Mouse (Mus musculus) heart, embryonic 12.5 days (tissue): ENCODE measurements around the gene Armc10. TPM values are rescaled to one million over a fixed set of nuclear protein-coding genes. Genes with fewer than 3 reads are reported as not detected.
A peak's percentile ranks its signal among the peaks of the same experiment; 100 is the strongest.
"Not testable (repeated sequence)": the region's sequence is repeated elsewhere in the genome, so short reads cannot be mapped to it uniquely, and the experiment has no call there.

Experiments
- ATAC-seq: fragments of 200-750 bp; cut with Nextera tagmentation; 2 replicates; pipeline ENCODE4 v1.8.0; 2017; ENCODE audit warnings: moderate TSS enrichment, moderate library complexity; ENCODE audit not compliant: insufficient number of reproducible peaks, low FRiP score
- H3K27ac ChIP-seq: fragments of 300-500 bp; sonication (generic); 2 replicates; pipeline ENCODE4 v1.5.1; 2016; ENCODE audit warnings: mild to moderate bottlenecking, moderate library complexity; ENCODE audit not compliant: poor library complexity, severe bottlenecking
- H3K27me3 ChIP-seq: fragments of 300-500 bp; sonication (generic); replicated peaks from 2 replicates; pipeline ENCODE4 v1.6.1; 2016; ENCODE audit warnings: mild to moderate bottlenecking, moderate library complexity
- H3K36me3 ChIP-seq: fragments of 300-500 bp; sonication (generic); 2 replicates; pipeline ENCODE4 v1.6.1; 2016; ENCODE audit warnings: mild to moderate bottlenecking, moderate library complexity
- H3K4me1 ChIP-seq: fragments of 300-500 bp; sonication (generic); replicated peaks from 2 replicates; pipeline ENCODE4 v1.6.1; 2016; ENCODE audit warnings: mild to moderate bottlenecking
- H3K4me2 ChIP-seq: fragments of 300-500 bp; sonication (generic); 2 replicates; pipeline ENCODE4 v1.6.1; 2016; ENCODE audit warnings: mild to moderate bottlenecking, moderate library complexity
- H3K4me3 ChIP-seq: fragments of 300-500 bp; sonication (generic); 2 replicates; pipeline ENCODE4 v1.5.1; 2016; ENCODE audit warnings: mild to moderate bottlenecking
- H3K9ac ChIP-seq: fragments of 300-500 bp; sonication (generic); 2 replicates; pipeline ENCODE4 v1.6.1; 2016; ENCODE audit warnings: mild to moderate bottlenecking, moderate library complexity
- H3K9me3 ChIP-seq: fragments of 300-500 bp; sonication (generic); replicated peaks from 2 replicates; pipeline ENCODE4 v1.6.1; 2016; ENCODE audit warnings: mild to moderate bottlenecking, moderate library complexity
- WGBS: fragments of 180-500 bp; shearing (Covaris S2); methylation state at CpG from one replicate; pipeline ENCODE4 v1.1.7; 2016; 5-methylcytosine and 5-hydroxymethylcytosine counted together
- polyA plus RNA-seq: library from polyadenylated mRNA; unstranded; fragments of >200 nt; fragmentation: Nextera tagmentation; extraction: Ambion mirVana; gene quantifications from 2 replicates; pipeline ENCODE4 v1.2.1, GENCODE M21; 2016

Armc10 gene
- 21.7 and 22.9 TPM in 2 replicates for polyA plus RNA-seq

DNA sequence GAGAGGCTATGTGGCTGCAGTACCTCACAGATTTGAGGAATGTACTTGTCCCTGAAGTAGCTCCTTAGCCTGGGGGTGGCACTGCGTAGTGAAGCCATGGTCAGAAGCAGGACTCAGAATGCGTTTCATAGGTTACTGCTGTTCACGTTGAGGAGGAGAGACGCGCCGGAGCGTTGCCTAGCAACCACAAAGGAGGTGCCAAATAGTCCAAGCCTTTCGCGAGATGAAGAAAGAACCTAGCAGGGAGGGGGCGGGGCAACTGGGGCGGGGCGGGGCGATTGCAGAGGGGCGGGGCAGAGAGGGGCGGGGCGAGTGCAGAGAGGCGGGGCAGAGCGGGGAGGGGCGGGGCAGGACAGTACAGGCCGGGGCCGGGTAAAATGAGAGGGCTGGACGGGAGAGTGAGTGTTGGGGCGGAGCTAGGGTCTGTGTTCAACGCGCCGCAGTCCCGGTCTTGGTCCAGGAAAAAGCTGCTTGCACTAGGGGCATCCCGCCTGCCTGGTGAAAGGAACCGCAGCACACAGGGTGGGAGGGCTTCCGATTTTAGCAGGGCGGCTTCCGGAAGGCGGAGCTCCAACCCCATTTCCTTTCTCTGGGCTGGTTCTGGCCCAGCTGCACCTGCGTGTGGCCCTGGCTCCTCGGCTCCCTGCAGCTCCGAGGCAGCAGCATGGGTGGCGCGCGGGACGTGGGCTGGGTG is at the start of gene Armc10, which contains the start of gene Fbxl13:
TSS of gene Armc10 (plus strand) at position 375 of the 694 bp plus-strand sequence.
TSS of gene Fbxl13 (minus strand) at position 196 of the 694 bp plus-strand sequence.
- peaks cover 13% of the 10 kb centered on the region for H3K4me1 ChIP-seq
- H3K9me3 ChIP-seq, result no peaks in the 10 kb centered on the region
- ATAC-seq, result peak; percentile 97
- H3K27me3 ChIP-seq, result no peaks in the 10 kb centered on the region
- H3K4me3 ChIP-seq, result peak within 1 kb of the TSS; percentile 74
- H3K27ac ChIP-seq, result peak within 1 kb of the TSS; percentile 58
- H3K9ac ChIP-seq, result peak within 1 kb of the TSS; percentile 87
- peaks cover 25% of the 10 kb centered on the region for H3K36me3 ChIP-seq
- 0% methylated on average over 36 of the region's 40 CpGs for WGBS
- peak within 1 kb of the TSS; percentile 92 for H3K4me2 ChIP-seq

DNA sequence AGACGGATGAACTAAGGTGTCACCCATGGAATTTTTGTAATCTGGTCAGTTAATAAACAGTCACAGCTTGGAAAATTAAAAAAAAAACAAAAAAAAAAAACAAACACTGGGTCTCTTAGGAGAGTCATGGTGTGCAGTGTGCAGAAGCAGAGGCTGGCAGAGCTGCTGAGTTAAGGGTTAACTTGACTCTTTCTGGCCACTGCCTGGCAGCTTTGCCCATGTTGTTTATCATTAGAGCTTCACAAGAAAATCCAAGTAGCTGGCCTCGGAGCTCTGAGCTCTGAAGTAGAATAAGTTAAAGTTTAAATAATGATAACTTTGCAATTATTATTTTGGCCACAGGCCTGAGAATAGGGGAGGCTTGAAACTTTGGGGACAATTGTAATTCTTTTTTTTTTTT is 46.1 kb upstream of the Armc10 start:
- H3K36me3 ChIP-seq, H3K9me3 ChIP-seq, H3K27ac ChIP-seq, H3K4me1 ChIP-seq, H3K4me3 ChIP-seq, H3K9ac ChIP-seq, H3K4me2 ChIP-seq, H3K27me3 ChIP-seq, ATAC-seq: not testable (repeated sequence)
- 60% methylated on average over 2 of the region's 2 CpGs for WGBS

DNA sequence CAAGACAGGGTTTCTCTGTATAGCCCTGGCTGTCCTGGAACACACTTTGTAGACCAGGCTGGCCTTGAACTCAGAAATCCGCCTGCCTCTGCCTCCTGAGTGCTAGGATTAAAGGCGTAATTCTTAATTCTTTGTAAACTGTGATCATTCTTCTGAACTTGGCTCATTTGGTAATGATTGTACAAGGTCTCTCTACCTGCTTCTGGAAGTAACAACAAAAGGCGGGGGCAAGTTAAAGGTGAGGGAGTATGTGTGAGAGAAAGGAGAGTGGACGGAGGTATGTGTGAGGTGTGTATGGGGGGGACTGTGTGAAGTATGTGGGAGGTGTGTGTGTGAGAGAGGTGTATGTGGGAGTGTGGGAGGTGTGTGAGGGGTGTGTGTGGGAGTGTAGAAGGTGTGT is 45.7 kb upstream of the Armc10 start:
- no peaks in the 10 kb centered on the region for H3K36me3 ChIP-seq
- no peak overlapping the region for H3K27ac ChIP-seq
- ATAC-seq, result no peak
- H3K4me1 ChIP-seq, result no peaks in the 10 kb centered on the region
- H3K9me3 ChIP-seq, result no peaks in the 10 kb centered on the region
- H3K4me2 ChIP-seq, result no peak overlapping the region
- 79% methylated on average over 4 of the region's 4 CpGs for WGBS
- no peaks in the 10 kb centered on the region for H3K27me3 ChIP-seq
- H3K4me3 ChIP-seq, result no peak overlapping the region
- no peak overlapping the region for H3K9ac ChIP-seq

DNA sequence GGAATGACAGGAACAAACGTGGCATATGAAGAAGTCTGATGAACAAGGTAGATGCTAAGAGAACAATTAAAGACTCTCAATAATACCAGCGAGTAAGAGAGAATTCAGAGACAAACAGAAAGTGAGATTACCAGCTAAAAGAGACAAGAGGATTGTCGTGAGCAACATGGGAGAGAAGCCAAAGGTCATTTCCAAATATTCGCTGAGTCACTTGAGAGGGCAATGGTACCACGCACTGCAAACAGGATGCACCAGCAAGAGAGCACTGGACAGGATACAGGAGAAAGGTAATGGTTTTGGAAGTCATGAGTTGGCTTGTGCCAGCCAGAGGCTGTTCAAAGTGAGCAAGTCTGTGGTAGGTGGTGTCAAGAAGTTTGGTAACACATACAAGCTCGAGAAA is 39.7 kb upstream of the Armc10 start:
- Histone ChIP-seq H3K27me3 (no peaks in the 10 kb centered on the region), H3K4me1 (no peaks in the 10 kb centered on the region), H3K4me3 (no peak overlapping the region), H3K9ac (no peak overlapping the region), H3K9me3 (0 out of 2 replicates have a peak, but pooled peaks cover 3% of the 10 kb centered on the region), H3K4me2 (no peak overlapping the region), H3K36me3 (no peaks in the 10 kb centered on the region), H3K27ac (no peak overlapping the region)
- 63% methylated on average over 6 of the region's 6 CpGs for WGBS
- no peak for ATAC-seq

DNA sequence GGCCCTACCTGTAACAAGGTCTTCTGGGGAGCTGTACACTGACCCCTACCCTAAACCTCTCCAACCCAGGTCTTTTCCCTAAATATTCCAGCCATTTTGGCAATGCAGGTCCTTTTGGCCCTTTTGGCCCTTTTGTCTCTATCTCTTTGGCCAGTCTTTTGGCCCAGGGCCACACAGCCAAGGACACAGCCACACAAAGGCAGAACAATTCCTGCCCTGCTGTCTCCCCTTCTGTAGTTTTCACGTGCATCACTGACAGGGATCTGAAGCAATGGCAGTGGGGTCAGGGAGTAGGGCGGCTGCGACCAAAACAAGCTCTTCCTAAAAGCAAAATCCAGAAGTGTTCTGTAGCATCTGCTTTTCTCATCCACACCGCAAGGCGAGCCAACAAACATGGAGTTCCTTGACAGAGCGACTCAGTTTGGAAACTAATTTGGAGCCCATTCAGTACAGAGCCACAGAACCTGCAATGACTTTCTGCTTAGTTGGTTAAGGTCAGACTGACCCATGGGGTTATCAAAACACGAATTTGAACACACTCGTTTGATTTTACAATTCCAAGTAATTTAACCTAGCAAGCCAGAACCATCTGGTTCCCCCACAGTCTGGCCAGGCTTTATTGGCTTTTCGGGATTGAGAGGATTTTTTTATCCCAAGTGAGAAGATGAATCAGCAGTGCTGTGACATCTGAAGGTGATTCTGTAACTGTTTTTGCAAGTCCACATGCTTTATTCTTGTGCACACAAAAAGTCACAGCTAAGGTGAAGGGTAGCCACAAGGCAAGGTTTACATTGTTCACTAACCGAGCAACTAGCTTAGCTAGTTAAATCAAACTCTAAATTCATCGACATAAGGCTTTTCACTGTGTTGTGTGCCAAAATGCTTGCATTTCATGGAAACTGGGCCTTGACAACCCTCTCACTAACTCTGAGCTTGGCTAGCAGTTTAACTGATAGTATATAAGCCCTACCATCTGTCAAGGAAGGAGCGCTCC is 37.0 kb upstream of the Armc10 start:
- Histone ChIP-seq H3K4me3 (no peak overlapping the region), H3K27me3 (no peaks in the 10 kb centered on the region), H3K27ac (no peak overlapping the region), H3K4me1 (no peaks in the 10 kb centered on the region), H3K9me3 (0 out of 2 replicates have a peak, but pooled peaks cover 3% of the 10 kb centered on the region), H3K4me2 (no peak overlapping the region), H3K9ac (no peak overlapping the region), H3K36me3 (no peaks in the 10 kb centered on the region)
- WGBS, result 76% methylated on average over 12 of the region's 12 CpGs
- no peak for ATAC-seq

DNA sequence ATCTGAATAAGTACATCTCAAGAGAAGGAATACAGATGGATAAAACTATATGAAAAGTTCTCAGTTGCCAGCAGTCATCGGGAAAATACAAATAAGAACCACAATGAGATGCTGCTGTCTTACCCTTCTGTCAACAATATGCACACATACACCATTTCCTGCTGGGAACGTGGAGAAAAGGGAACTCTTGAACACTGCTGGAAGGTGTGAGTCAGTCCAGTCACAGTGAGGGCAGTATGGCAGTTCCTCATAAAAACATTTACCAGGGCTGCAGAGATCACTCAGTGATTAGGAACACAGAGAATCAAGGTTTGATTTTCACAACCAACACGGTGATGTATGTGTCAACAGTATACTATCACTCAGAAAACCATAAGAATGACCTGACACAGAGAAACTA is 34.6 kb upstream of the Armc10 start:
- Histone ChIP-seq H3K4me2 (no peak overlapping the region), H3K27ac (no peak overlapping the region), H3K9me3 (0 out of 2 replicates have a peak, but pooled peaks cover 3% of the 10 kb centered on the region), H3K4me3 (no peak overlapping the region), H3K36me3 (no peaks in the 10 kb centered on the region), H3K9ac (no peak overlapping the region), H3K4me1 (no peaks in the 10 kb centered on the region), H3K27me3 (no peaks in the 10 kb centered on the region)
- 51% methylated on average over 3 of the region's 3 CpGs for WGBS
- no peak for ATAC-seq

DNA sequence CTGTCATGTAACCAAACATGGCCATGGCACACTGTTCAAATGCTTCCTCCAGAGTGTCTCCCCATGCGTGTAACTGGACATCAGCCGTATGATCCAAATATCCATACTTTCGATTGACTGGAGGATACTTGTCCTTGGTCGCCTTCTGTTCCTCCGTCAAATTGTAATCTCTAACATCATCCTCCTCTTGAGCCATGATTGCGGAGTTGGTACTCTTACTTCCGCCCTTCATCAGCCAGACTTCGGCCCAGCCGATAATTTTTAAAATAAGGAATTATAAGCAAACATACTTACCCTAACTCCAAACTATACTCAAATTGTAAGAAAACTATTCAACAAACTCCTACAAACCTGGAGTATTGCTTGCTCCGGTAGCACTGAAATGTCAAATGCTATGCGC is 31.3 kb upstream of the Armc10 start:
- not testable (repeated sequence) for H3K36me3 ChIP-seq, H3K9me3 ChIP-seq, H3K4me1 ChIP-seq, H3K4me2 ChIP-seq, ATAC-seq, H3K27me3 ChIP-seq, H3K27ac ChIP-seq, H3K9ac ChIP-seq, H3K4me3 ChIP-seq
- WGBS, result 91% methylated on average over 11 of the region's 11 CpGs

DNA sequence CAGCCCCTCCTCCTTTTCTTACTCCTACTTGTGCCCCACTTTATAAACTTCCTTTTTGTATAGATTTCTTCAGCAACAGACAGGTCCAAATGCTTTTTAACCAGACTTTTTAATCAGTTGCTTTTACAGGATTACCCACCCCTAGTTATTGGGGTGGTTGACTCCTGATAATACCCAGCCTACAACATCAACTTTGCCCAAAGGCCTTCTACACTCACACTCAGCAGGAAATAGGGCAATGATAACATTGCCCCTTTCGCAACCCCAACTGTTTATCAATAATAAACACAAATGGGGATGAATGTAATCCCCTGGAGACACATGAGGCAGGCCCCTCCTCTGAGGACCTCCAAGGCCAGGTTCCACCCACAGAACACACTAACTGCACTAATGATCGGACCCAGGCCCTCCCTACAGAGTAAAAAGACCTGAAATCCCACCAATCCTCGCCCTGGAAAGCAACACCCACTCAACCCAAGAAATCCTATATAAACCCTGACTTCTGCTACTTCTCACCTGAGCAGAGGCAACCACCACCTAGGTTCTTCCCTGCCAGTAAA is 29.1 kb upstream of the Armc10 start:
- no peaks in the 10 kb centered on the region for H3K4me1 ChIP-seq
- H3K4me2 ChIP-seq, result no peak overlapping the region
- no peak overlapping the region for H3K27ac ChIP-seq
- no peaks in the 10 kb centered on the region for H3K27me3 ChIP-seq
- no peak for ATAC-seq
- H3K9me3 ChIP-seq, result no peaks in the 10 kb centered on the region
- H3K4me3 ChIP-seq, result no peak overlapping the region
- H3K9ac ChIP-seq, result no peak overlapping the region
- no peaks in the 10 kb centered on the region for H3K36me3 ChIP-seq
- WGBS, result 50% methylated on average over 3 of the region's 3 CpGs

DNA sequence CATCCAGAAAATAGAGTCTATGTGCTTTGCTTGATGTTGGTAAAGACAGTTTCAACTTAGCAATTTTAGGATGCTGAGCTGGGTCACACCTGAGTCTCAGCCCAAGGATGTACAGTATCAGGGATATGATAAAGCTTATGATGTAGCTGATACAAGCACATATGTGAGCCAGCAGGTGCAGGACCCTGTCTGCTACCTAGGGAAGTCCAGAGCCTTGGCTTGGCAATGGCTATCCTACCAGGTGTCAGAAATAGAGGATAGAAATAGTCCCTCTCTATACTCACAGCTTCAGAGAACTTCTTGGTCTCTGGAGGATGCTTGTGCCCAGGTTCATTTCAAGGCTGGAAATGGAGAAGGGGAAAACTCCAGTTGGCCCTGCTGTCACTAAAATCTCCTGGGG is 19.7 kb upstream of the Armc10 start:
- H3K27me3 ChIP-seq, result no peaks in the 10 kb centered on the region
- no peak for ATAC-seq
- no peak overlapping the region for H3K4me3 ChIP-seq
- H3K27ac ChIP-seq, result no peak overlapping the region
- H3K9ac ChIP-seq, result no peak overlapping the region
- no peaks in the 10 kb centered on the region for H3K4me1 ChIP-seq
- H3K9me3 ChIP-seq, result 0 out of 2 replicates have a peak, but pooled peaks cover 3% of the 10 kb centered on the region
- no peak overlapping the region for H3K4me2 ChIP-seq
- H3K36me3 ChIP-seq, result no peaks in the 10 kb centered on the region

DNA sequence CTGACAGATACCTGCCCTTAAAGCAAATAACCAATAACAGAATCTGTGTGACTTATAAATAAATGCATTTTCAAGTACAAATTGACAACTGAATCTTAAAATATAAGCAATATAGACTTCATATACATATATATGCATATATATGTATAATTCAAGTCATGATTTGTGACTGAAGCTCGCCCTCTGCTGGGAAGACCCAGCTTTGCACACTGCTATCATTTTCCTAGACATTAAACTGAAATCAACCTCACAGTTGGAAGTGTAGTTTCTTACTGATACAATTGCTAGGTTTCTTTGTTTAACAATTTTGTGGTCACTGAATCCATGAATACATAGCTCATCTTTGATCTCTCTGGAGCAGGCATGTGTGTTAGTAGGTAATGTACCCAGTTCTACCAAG is 4.7 kb upstream of the Armc10 start:
- 2% methylated on average over 1 of the region's 1 CpGs for WGBS
- H3K4me3 ChIP-seq, result no peak overlapping the region
- 0 out of 2 replicates have a peak, but pooled peaks cover 5% of the 10 kb centered on the region for H3K4me1 ChIP-seq
- H3K36me3 ChIP-seq, result no peaks in the 10 kb centered on the region
- no peaks in the 10 kb centered on the region for H3K27me3 ChIP-seq
- no peaks in the 10 kb centered on the region for H3K9me3 ChIP-seq
- no peak for ATAC-seq
- H3K4me2 ChIP-seq, result no peak overlapping the region
- H3K9ac ChIP-seq, result no peak overlapping the region
- no peak overlapping the region for H3K27ac ChIP-seq

DNA sequence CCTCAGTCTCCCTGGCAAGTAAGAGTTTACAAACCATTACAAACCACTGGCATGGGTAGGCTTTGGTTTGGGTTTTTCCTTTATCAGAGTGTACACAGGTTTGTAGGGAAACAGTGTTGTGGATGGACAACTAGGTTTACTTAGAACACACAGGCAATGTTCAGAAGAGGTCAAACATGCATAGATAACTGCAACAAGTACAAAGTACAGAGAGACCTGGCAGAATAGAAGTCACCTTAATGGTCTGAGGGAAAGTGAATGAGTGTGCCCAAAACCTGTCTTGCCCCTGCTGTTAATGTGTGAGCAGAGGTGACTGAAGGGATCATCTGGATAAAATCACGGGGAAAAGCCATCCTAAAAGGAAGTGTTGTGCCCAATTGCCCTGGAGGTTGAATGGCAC is 2.0 kb upstream of the Armc10 start:
- H3K27me3 ChIP-seq, result no peaks in the 10 kb centered on the region
- no peak overlapping the region for H3K4me2 ChIP-seq
- no peak overlapping the region for H3K4me3 ChIP-seq
- no peak overlapping the region for H3K27ac ChIP-seq
- peaks cover 6% of the 10 kb centered on the region for H3K36me3 ChIP-seq
- H3K4me1 ChIP-seq, result peaks cover 13% of the 10 kb centered on the region
- H3K9ac ChIP-seq, result no peak overlapping the region
- WGBS, result 33% methylated on average over 1 of the region's 1 CpGs
- ATAC-seq, result no peak
- H3K9me3 ChIP-seq, result no peaks in the 10 kb centered on the region
